Mouse (Mus musculus) lung, adult 2 months (tissue): ENCODE results near the gene Cuzd1. TPM values are rescaled to one million over a fixed set of nuclear protein-coding genes. Genes with fewer than 3 reads are reported as not detected.

Source experiments
- DNase-seq: peaks from one replicate; pipeline ENCODE4 v3.0.0; 2022
- H3K4me1 ChIP-seq: fragments of 200-500 bp; 2 replicates; pipeline ENCODE4 v1.6.1; 2011; ENCODE audit warnings: low read length; ENCODE audit not compliant: control insufficient read depth, insufficient read depth
- H3K4me3 ChIP-seq: fragments of 200-500 bp; replicated peaks from 2 replicates; pipeline ENCODE3; 2011; ENCODE audit warnings: low read depth, mild to moderate bottlenecking, control low read depth, low read length; ENCODE audit errors: extremely low read depth
- CTCF ChIP-seq: fragments of 200-500 bp; IDR thresholded peaks from 2 replicates; pipeline ENCODE4 v1.5.1; 2011; ENCODE audit warnings: mild to moderate bottlenecking, low read length, control low read depth; ENCODE audit not compliant: insufficient read depth
- POLR2A ChIP-seq: fragments of 200-500 bp; IDR thresholded peaks from 2 replicates; pipeline ENCODE4 v1.6.1; 2011; ENCODE audit warnings: low read depth, mild to moderate bottlenecking, control low read depth, low read length, borderline replicate concordance; ENCODE audit errors: extremely low read depth
- WGBS: fragments of 180-500 bp; shearing (Covaris S2); methylation state at CpG from one replicate; pipeline ENCODE4 v1.1.7; 2018; 5-methylcytosine and 5-hydroxymethylcytosine counted together
- polyA plus RNA-seq: library from polyadenylated mRNA; depleted of rRNA; stranded (reverse); fragments of >200 nt; gene quantifications from 2 replicates; pipeline ENCODE4 v1.2.3, GENCODE M21; 2012

Cuzd1 gene
- polyA plus RNA-seq, 1 experiment, result not detected

DNA sequence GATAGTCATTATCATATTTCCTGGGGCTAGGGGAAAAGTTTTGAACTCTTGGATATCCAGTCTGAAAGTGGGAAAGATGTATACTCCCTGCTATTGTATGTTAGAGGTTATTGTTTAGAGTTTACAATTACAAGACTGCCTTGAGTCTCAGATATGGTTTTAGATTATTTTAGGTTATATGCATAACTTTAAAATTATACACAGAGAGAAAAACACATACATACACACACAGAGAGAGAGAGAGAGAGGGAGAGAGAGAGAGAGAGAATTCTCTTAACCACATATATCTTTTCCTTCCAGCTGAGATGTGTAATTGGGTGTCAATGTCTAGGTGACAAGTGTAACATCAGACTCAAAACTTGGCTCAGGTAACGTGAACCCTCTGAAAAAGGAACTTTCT, 11.5 kb upstream of the Cuzd1 start, which contains the start of gene Fam24a:
Gene Fam24a, plus strand, starts transcription at position 301 of the 400 bp plus-strand sequence.
- Histone ChIP-seq H3K4me3 (no peak within 1 kb of the TSS), H3K4me1 (no peaks in the 10 kb centered on the region)
- 34% methylated on average over 1 of the region's 1 CpGs for WGBS
- no peak for DNase-seq
- TF ChIP-seq CTCF (no peak), POLR2A (no peak)

DNA sequence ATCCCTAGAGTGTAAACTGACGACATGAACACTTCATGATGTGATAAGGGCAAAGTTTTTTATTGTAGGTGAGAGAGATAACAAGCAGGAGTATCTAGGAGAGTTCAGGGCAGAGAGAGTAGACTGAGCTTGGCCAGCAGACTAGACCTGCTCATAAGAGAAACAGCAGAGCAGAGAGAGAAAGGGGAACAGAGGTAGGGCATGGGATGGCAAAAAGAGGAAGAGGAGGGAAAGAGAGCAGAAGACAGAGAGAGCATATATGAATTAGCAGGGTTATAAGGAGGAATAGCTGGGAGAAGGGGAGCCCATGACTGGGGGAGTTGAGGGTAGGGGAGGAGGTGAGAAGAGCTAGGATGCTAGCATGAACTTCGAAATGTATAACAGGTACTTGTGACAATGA, 9.6 kb upstream of the Cuzd1 start:
- TF ChIP-seq CTCF (no peak), POLR2A (no peak)
- WGBS, result 60% methylated on average over 2 of the region's 2 CpGs

DNA sequence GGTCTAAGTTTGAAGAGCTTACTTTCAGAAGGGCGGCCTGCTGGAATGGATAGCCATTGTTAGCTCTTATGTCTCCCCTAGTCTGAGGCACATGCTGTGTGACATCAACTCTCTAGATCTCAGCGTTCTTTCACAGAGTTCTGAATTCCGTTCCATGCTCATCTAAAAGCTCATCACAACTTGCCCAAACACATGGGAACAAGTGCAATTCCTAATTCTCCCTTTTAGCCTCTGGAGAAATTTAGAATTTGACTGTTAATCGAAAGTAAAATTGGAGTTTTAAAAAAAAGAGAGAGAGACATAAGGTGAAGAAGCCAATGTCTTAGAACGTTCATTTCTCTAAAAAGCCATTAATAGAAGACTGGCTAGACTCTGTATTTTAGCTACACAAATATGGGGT, 7.3 kb upstream of the Cuzd1 start, which contains the start of gene Fam24b:
Gene Fam24b, minus strand, starts transcription at position 101 of the 400 bp plus-strand sequence.
- TF ChIP-seq CTCF (no peak), POLR2A (no peak)
- H3K4me3 ChIP-seq, result no peak within 1 kb of the TSS
- no peak for DNase-seq
- 91% methylated on average over 5 of the region's 5 CpGs for WGBS
- H3K4me1 ChIP-seq, result no peaks in the 10 kb centered on the region

More for the DNA sequence above, 9.6 kb upstream of the Cuzd1 start:
- DNase-seq, result no peak
- no peak overlapping the region for H3K4me3 ChIP-seq
- no peaks in the 10 kb centered on the region for H3K4me1 ChIP-seq

DNA sequence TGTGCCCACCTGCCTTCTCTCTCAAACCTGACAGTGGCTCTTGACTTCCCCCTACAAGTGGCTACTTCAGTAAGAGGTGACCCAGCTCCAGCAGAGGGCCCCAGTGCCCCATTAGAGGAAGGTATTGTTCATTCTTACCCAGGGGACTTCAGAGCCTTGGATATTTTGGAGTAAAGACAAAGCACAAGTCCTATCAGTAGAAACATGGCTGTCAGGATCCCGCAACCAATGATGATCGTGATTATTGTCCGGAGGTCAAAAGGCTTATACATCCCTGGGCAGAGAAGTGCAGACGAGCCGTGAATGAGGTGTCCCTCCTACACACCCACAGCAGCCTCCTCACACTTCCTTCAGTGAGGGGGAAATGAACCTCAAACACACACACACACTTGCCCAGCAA, 5.0 kb upstream of the Cuzd1 start:
- no peak for DNase-seq
- H3K4me3 ChIP-seq, result no peak overlapping the region
- WGBS, result 84% methylated on average over 5 of the region's 5 CpGs
- no peaks in the 10 kb centered on the region for H3K4me1 ChIP-seq
- TF ChIP-seq CTCF (no peak), POLR2A (no peak)

DNA sequence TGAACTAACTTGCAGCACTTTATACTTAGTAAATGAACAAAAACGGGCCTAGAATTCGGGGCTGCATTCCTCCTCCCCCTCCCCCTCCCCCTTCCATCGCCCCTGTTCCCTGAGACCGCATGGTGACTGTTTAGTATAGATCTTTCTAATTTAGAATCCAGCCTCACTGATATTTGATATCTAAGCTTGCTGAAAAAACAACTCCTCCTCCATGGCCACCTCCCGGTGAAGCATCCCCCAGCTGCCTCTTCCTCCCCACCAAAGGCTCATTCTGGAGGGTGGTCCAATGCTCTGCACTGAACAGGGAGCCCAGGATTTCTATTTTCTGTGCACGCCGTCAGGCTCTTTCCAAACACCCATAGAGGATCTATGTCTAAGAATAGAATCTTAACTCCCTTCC, 3.8 kb downstream of the Cuzd1 start:
- WGBS, result 68% methylated on average over 6 of the region's 7 CpGs
- Histone ChIP-seq H3K4me3 (no peak overlapping the region), H3K4me1 (no peaks in the 10 kb centered on the region)
- no peak for DNase-seq
- TF ChIP-seq POLR2A, result no peak
- no peak for TF ChIP-seq CTCF

DNA sequence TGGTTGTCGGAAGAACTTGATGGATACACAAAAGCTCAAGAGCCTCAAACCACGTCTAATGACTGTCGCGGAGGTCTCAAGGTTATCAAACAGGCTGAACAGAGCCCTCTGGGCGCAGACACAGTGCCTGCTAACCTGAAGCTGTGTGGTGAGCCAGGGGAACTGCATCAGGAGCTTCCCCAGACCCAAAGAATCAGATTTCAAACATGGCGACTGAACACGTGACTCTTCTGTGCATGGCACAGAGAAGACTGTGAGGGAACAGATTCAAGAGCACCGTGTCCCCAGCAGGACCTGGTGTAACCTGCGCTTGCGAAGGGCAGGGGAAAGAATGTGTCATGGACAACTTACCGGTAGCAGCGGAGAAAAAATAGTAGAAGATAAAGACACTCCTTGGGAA, 4.5 kb downstream of the Cuzd1 start:
- no peak for DNase-seq
- no peak for TF ChIP-seq CTCF
- no peak for TF ChIP-seq POLR2A
- H3K4me3 ChIP-seq, result no peak overlapping the region
- WGBS, result 59% methylated on average over 12 of the region's 12 CpGs
- no peaks in the 10 kb centered on the region for H3K4me1 ChIP-seq

DNA sequence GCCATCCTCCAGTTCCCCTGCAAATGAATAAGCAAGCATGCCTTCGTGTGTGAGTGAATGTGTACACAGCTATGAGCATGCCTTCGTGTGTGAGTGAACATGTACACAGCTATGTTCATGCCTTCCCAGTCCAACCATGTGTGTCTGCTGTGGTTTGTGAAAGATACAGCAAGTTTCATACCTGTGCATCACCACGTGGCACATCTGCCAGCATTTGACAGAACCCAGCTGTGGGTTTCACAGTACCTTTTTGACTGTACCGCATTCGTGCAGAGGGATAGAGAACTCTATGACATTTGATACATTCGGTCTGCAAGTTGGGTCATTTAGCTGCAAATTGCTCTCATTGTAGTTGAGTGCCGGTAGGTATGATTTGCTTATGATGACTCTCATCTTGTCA, 7.6 kb downstream of the Cuzd1 start:
- Histone ChIP-seq H3K4me1 (no peaks in the 10 kb centered on the region), H3K4me3 (no peak overlapping the region)
- 80% methylated on average over 7 of the region's 7 CpGs for WGBS
- no peak for DNase-seq
- TF ChIP-seq POLR2A (no peak), CTCF (no peak)

DNA sequence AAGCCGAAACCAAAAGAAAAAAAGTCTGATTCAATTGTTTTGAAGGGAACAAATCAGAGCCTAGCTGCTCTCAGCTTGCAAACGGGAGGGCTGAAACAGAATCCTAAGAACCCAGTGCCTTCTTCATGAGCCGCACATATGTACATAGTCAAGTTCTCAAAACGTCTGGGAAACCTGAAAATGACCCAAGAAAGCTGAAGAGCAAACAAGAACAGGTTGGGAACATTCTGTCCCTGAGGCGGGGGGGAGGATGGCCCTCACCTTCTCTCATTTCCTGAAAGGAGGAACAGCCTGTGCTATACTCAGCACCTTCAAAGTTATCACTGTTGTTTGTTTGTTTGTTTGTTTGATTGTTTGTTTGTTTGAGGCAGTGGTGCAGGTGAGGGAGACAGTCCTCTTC, 15.4 kb downstream of the Cuzd1 start:
- TF ChIP-seq POLR2A (no peak), CTCF (no peak)
- no peak for DNase-seq
- 60% methylated on average over 5 of the region's 5 CpGs for WGBS
- no peak overlapping the region for H3K4me3 ChIP-seq
- no peaks in the 10 kb centered on the region for H3K4me1 ChIP-seq

DNA sequence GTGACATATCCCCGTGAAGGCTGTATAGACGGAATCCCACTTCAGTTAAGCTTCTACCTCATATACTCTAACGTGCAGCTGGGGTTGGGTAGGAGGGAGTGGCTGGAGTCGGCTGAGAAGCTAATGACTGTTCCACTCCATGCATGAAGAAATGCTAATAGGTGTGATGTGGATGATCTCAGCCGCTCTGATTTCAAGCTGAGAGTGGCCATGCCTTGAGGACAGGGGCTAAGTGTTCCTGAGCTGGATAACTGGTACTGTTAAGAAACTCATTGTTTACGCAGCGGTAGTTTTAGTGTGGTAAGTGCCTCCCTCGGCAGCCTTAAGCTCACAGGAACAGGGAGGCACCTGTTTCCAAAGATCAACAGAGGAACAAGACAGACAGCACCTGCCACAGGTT, 18.8 kb downstream of the Cuzd1 start:
- WGBS, result 53% methylated on average over 8 of the region's 8 CpGs
- no peaks in the 10 kb centered on the region for H3K4me1 ChIP-seq
- peak; percentile 7 for DNase-seq

DNA sequence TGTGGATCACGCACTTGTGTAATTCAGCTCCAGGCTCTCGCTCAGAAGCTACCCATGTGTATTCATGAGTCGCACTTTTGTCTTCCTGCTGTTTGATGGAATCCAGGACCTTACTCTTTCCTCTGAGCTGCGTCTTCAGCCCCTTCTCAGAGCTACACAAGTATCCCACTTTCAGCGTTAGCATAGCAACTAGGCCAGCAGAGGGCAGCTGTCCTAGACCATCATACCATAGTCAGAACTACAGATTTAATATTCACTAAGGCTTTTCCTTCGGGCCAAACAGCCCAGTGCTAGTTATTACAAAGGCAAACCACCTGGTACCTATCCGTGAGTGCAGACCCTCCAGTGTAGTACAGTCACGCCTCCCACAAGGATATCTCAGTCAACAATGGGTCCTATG, 24.9 kb downstream of the Cuzd1 start:
- no peak overlapping the region for H3K4me3 ChIP-seq
- 71% methylated on average over 8 of the region's 8 CpGs for WGBS
- TF ChIP-seq POLR2A, result no peak
- no peak for TF ChIP-seq CTCF
- H3K4me1 ChIP-seq, result no peaks in the 10 kb centered on the region
- no peak for DNase-seq

More for the DNA sequence above, 18.8 kb downstream of the Cuzd1 start:
- TF ChIP-seq POLR2A (no peak), CTCF (no peak)
- H3K4me3 ChIP-seq, result no peak overlapping the region

DNA sequence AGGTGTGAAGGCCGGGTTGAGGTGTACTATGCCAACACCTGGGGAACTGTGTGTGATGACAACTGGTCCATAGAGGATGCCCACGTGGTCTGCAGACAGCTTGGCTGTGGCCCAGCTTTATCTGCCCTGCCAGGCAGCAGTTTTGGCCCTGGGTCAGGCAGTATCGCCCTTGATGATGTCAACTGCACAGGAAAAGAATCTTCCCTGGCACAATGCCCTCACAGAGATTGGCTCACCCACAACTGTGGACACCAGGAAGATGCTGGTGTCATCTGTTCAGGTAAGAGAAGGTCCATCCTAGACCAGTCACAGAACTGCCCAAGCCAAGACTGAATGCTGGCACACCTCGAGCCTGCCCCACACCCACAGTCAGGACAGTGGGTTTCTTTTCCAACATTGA, 56.2 kb downstream of the Cuzd1 start:
- WGBS, result 64% methylated on average over 4 of the region's 4 CpGs
- TF ChIP-seq POLR2A, result no peak
- H3K4me3 ChIP-seq, result no peak overlapping the region
- no peaks in the 10 kb centered on the region for H3K4me1 ChIP-seq
- no peak for DNase-seq
